In the genomic region with DNA sequence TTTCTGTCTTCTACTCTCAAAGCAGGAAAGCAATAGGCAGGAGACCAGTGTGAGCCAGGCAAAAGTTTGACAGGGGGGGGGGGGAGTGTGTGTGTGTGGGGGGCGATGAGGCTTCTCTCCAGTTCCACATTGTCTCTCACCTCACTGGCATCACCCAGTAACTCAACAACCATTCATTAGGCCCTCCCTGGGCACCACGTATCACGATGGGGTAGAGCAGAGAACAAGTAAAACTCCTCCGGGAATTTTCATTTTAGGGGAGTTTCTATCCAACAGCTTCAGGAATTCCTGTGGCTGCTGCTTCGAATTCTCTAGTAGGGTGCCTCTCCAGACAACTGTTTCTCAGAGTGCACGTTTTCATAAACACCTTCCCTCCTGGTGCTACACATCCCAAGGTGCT, we compare ENCODE assay signal across 19 mouse cellular contexts.
DNase-seq lines count a peak whose midpoint lies in the region; ATAC-seq and TF ChIP-seq lines count a peak whose summit lies in the region.
"Had no signal": no experiment of that assay in that cellular context is flagged by ENCODE, and none has a peak within 500 bp of the region (broad histone marks: within the 10 kb centered on the region; RNA-seq: fewer than 3 reads in every experiment).

No protein-coding gene starts in this region.

- peaks cover 33% of the 10 kb centered on the region for H3K27me3 ChIP-seq in heart, embryonic 13.5 days (replicated peaks)
- no peaks in the 10 kb centered on the region for H3K27me3 ChIP-seq in kidney, embryonic 16.5 days (ENCODE audit: insufficient read depth, low read length)
- H3K27me3 ChIP-seq in E14TG2a.4 (ENCODE audit: insufficient read depth, low read length) = peaks cover 57% of the 10 kb centered on the region
- H3K27me3 ChIP-seq: midbrain, embryonic 15.5 days had no signal

- H3K9ac ChIP-seq in heart, embryonic 13.5 days = no peak overlapping the region
- H3K9ac ChIP-seq in kidney, embryonic 16.5 days (replicated peaks; ENCODE audit: low read length) = no peak overlapping the region
- H3K9ac ChIP-seq in ES-E14 (ENCODE audit: insufficient read depth, low read depth, low read length, poor library complexity, severe bottlenecking) = peak overlapping the region; percentile 7; the same call in 1 of the 2 replicates
- H3K9ac ChIP-seq: embryonic facial prominence, embryonic 12.5 days; forebrain, postnatal 0 days; liver, postnatal 0 days; midbrain, embryonic 15.5 days had no signal

- H3K9me3 ChIP-seq in heart, embryonic 13.5 days = no peaks in the 10 kb centered on the region
- H3K9me3 ChIP-seq in kidney, embryonic 16.5 days (ENCODE audit: low read length) = no peaks in the 10 kb centered on the region
- no peaks in the 10 kb centered on the region for H3K9me3 ChIP-seq in E14TG2a.4 (ENCODE audit: low read length)
- no peaks in the 10 kb centered on the region for H3K9me3 ChIP-seq in ES-E14 (ENCODE audit: control insufficient read depth, insufficient read depth, low read depth, low read length)
- H3K9me3 ChIP-seq: embryonic facial prominence, embryonic 12.5 days; megakaryocyte, embryonic 14.5 days; midbrain, embryonic 15.5 days had no signal

- H3K4me2 ChIP-seq in heart, embryonic 13.5 days = peak overlapping the region; percentile 56
- peak overlapping the region; percentile 35; the same call in 1 of the 2 replicates for H3K4me2 ChIP-seq in kidney, embryonic 16.5 days (replicated peaks; ENCODE audit: low read depth, low read length)
- H3K4me2 ChIP-seq: midbrain, embryonic 15.5 days had no signal

- no peak for ATAC-seq in heart, embryonic 13.5 days (ENCODE audit: extremely low read depth, insufficient number of reproducible peaks, low FRiP score, low TSS enrichment)
- no peak for ATAC-seq in kidney, embryonic 16.5 days (ENCODE audit: low FRiP score, low TSS enrichment)
- ATAC-seq: activated CD4-positive, CD25-positive, alpha-beta regulatory T cell, adult 4 months; forebrain, postnatal 0 days; midbrain, embryonic 15.5 days had no signal

- DNase-seq in heart, adult 9 months (ENCODE audit: low spot score in 2 of 2) = no peak
- DNase-seq in kidney, adult 11 months = no peak
- no peak for DNase-seq in ES-E14 (ENCODE audit: low read depth, low spot score)
- no peak for DNase-seq in yolk sac, embryonic 10.5 days (ENCODE audit: low spot score)
- DNase-seq: adrenal gland, postnatal 10 days; cerebellum, adult 9-11 months; forebrain, postnatal 0 days; gastrocnemius, postnatal 36 days; layer of hippocampus, postnatal 36 days; liver, postnatal 0 days had no signal

- no peak overlapping the region for H3K27ac ChIP-seq in heart, embryonic 13.5 days (replicated peaks)
- no peak overlapping the region for H3K27ac ChIP-seq in kidney, embryonic 16.5 days (ENCODE audit: low read length)
- H3K27ac ChIP-seq in ES-E14 (ENCODE audit: insufficient read depth, low read depth, low read length, poor library complexity, severe bottlenecking) = no peak overlapping the region
- H3K27ac ChIP-seq: embryonic facial prominence, embryonic 12.5 days; layer of hippocampus, adult 2 months; midbrain, embryonic 15.5 days; stomach, postnatal 0 days had no signal

- 43% methylated on average over 6 of the region's 6 CpGs for WGBS in heart, embryonic 13.5 days
- 32% methylated on average over 6 of the region's 6 CpGs for WGBS in kidney, embryonic 16.5 days

- no peak overlapping the region for H3K4me3 ChIP-seq in heart, embryonic 13.5 days
- no peak overlapping the region for H3K4me3 ChIP-seq in kidney, embryonic 16.5 days (ENCODE audit: low read length)
- H3K4me3 ChIP-seq in E14TG2a.4 (replicated peaks; ENCODE audit: low read length) (peak overlapping the region; percentile 54; the same call in 1 of the 2 replicates), ES-E14 (ENCODE audit: insufficient read depth in 1 of 2, low read depth in 1 of 2, low read length in 2 of 2, poor library complexity in 1 of 2, severe bottlenecking in 1 of 2) (peak overlapping the region in 1 of 2 experiments; percentile 20; a peak in 1 of 4 replicates)
- H3K4me3 ChIP-seq: embryonic facial prominence, embryonic 12.5 days; layer of hippocampus, adult 2 months; megakaryocyte, embryonic 14.5 days; midbrain, embryonic 15.5 days had no signal

- no peaks in the 10 kb centered on the region for H3K36me3 ChIP-seq in heart, embryonic 13.5 days
- no peaks in the 10 kb centered on the region for H3K36me3 ChIP-seq in kidney, embryonic 16.5 days (ENCODE audit: insufficient read depth, low read length)
- H3K36me3 ChIP-seq in E14TG2a.4 (ENCODE audit: insufficient read depth, low read length) = no peaks in the 10 kb centered on the region
- H3K36me3 ChIP-seq in ES-E14 (ENCODE audit: control insufficient read depth, insufficient read depth, low read length, poor library complexity, severe bottlenecking) = no peaks in the 10 kb centered on the region
- H3K36me3 ChIP-seq: embryonic facial prominence, embryonic 12.5 days; midbrain, embryonic 15.5 days had no signal

- TF ChIP-seq CTCF in E14TG2a.4 (conservative IDR thresholded peaks at IDR 0.05; ENCODE audit: low read length) = no peak

- in situ Hi-C loops in ES-E14 (cut with MboI; ENCODE audit: low sequenced_read_pairs in 2 of 2, unreplicated experiment in 2 of 2) = no loop called here

- peaks cover 19% of the 10 kb centered on the region for H3K4me1 ChIP-seq in heart, embryonic 13.5 days
- peaks cover 36% of the 10 kb centered on the region for H3K4me1 ChIP-seq in kidney, embryonic 16.5 days (ENCODE audit: insufficient read depth, low read length)
- H3K4me1 ChIP-seq in E14TG2a.4 (replicated peaks; ENCODE audit: low read depth, low read length) (peaks cover 37% of the 10 kb centered on the region), ES-E14 (ENCODE audit: control insufficient read depth in 2 of 2, insufficient read depth in 2 of 2, low read length in 2 of 2, poor library complexity in 1 of 2) (peaks cover 0 to 19% of the 10 kb centered on the region in 2 experiments; a peak in 2 of 4 replicates)
- H3K4me1 ChIP-seq: megakaryocyte, embryonic 14.5 days had no signal

TF ChIP-seq in ES-E14, 5 proteins besides CTCF, POLR2A, EP300 and RAD21:
- TF ChIP-seq MAFK (IDR thresholded peaks at IDR 0.05; ENCODE audit: insufficient read depth, low read depth, low read length) = no peak
- TF ChIP-seq HCFC1 (IDR thresholded peaks at IDR 0.05; ENCODE audit: borderline replicate concordance, insufficient read depth, low read length) = no peak
- TF ChIP-seq ZC3H11A (IDR thresholded peaks at IDR 0.05; ENCODE audit: borderline replicate concordance, low read depth, low read length) = no peak
- TF ChIP-seq ZNF384 (IDR thresholded peaks at IDR 0.05; ENCODE audit: low read depth, low read length) = no peak
- no peak for TF ChIP-seq CHD2 (IDR thresholded peaks at IDR 0.05; ENCODE audit: low read depth, low read length)
